Mouse (Mus musculus) liver, postnatal 0 days (tissue): ENCODE results near the gene Fut1. TPM values are rescaled to one million over a fixed set of nuclear protein-coding genes. Genes with fewer than 3 reads are reported as not detected.
A peak's percentile ranks its signal among the peaks of the same experiment; 100 is the strongest.

Experiments used
- ATAC-seq: fragments of 200-750 bp; cut with Nextera tagmentation; 2 replicates; pipeline ENCODE4 v1.8.0; 2017; ENCODE audit warnings: mild to moderate bottlenecking, moderate library complexity
- DNase-seq: peaks from one replicate; pipeline ENCODE4 v3.0.0-alpha.2; 2016
- H3K27ac ChIP-seq: fragments of 300-500 bp; sonication (generic); 2 replicates; pipeline ENCODE4 v1.5.1; 2014; ENCODE audit warnings: antibody characterized with exemption, moderate library complexity, mild to moderate bottlenecking, low read depth
- H3K27me3 ChIP-seq: fragments of 300-500 bp; sonication (generic); 2 replicates; pipeline ENCODE4 v1.6.1; 2014; ENCODE audit warnings: low read length, control low read depth, mixed read lengths; ENCODE audit not compliant: insufficient read depth
- H3K36me3 ChIP-seq: fragments of 300-500 bp; sonication (generic); replicated peaks from 2 replicates; pipeline ENCODE4 v1.6.1; 2014; ENCODE audit warnings: mild to moderate bottlenecking, control low read depth, low read length, moderate library complexity, mixed read lengths; ENCODE audit not compliant: insufficient read depth
- H3K4me1 ChIP-seq: fragments of 300-500 bp; sonication (generic); 2 replicates; pipeline ENCODE4 v1.6.1; 2014; ENCODE audit warnings: antibody characterized with exemption, mild to moderate bottlenecking, control low read depth; ENCODE audit not compliant: insufficient read depth
- H3K4me2 ChIP-seq: fragments of 300-500 bp; sonication (generic); 2 replicates; pipeline ENCODE4 v1.6.1; 2014; ENCODE audit warnings: low read depth, mild to moderate bottlenecking, low read length, moderate library complexity, mixed read lengths
- H3K4me3 ChIP-seq: fragments of 300-500 bp; sonication (generic); 2 replicates; pipeline ENCODE4 v1.5.1; 2014; ENCODE audit warnings: low read depth, low read length
- H3K9ac ChIP-seq: fragments of 300-500 bp; sonication (generic); replicated peaks from 2 replicates; pipeline ENCODE4 v1.6.1; 2014; ENCODE audit warnings: mild to moderate bottlenecking, moderate library complexity
- H3K9me3 ChIP-seq: fragments of 300-500 bp; sonication (generic); 2 replicates; pipeline ENCODE4 v1.6.1; 2016; ENCODE audit warnings: mild to moderate bottlenecking, control low read depth, low read length, mixed read lengths
- CTCF ChIP-seq: sonication (generic); IDR thresholded peaks from 2 replicates; pipeline ENCODE4 v1.5.1; 2016; ENCODE audit warnings: antibody characterized with exemption, low read depth
- EP300 ChIP-seq: IDR thresholded peaks from 2 replicates; pipeline ENCODE4 v1.6.1; 2016; ENCODE audit warnings: antibody characterized with exemption, low read depth, mild to moderate bottlenecking
- WGBS: fragments of 180-500 bp; shearing (Covaris S2); extraction: QIAGEN DNeasy Blood & Tissue Kit; methylation state at CpG from one replicate; pipeline ENCODE4 v1.1.7; 2014; ENCODE audit not compliant: insufficient replicate concordance; 5-methylcytosine and 5-hydroxymethylcytosine counted together
- polyA plus RNA-seq: library from polyadenylated mRNA; unstranded; fragments of >200 nt; fragmentation: Nextera tagmentation; extraction: Ambion mirVana; gene quantifications from 2 replicates; pipeline ENCODE4 v1.2.1, GENCODE M21; 2015

Gene Fut1
- polyA plus RNA-seq, 1 experiment from 2014 or later: 0.56 TPM

DNA sequence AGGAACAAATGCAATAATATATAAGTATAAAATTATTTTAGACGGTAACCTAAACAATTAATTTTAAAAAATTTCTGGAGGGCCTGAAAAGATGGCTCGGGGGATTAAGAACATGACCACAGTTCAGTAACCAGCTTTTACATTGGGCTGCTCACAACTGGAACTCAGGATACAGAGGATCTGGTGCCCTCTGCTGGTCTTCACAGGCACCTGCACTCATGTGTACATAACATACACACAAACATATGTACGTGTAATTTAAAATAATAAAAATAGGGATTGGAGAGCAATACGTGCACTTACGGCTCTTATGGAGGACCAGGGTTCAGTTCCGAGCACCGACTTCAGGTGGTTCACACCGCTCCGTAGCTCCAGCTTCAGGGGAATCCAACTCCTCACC is 51.8 kb downstream of the Fut1 start:
- DNase-seq: no peak
- Histone ChIP-seq H3K4me2 (no peak overlapping the region), H3K27me3 (no peaks in the 10 kb centered on the region), H3K4me1 (0 out of 2 replicates have a peak, but pooled peaks cover 3% of the 10 kb centered on the region), H3K27ac (no peak overlapping the region), H3K9ac (no peak overlapping the region), H3K36me3 (no peaks in the 10 kb centered on the region), H3K9me3 (no peaks in the 10 kb centered on the region), H3K4me3 (no peak overlapping the region)
- ATAC-seq: no peak
- TF ChIP-seq EP300 (no peak), CTCF (peak; percentile 48)
- 92% methylated on average over 9 of the region's 9 CpGs for WGBS

Other genes with a start within 250 kb of the Fut1 start
- gene Lin7b, start 246.7 kb upstream of the Fut1 start, polyA plus RNA-seq: not detected in 2 replicates
- gene Snrnp70, start 221.5 kb upstream of the Fut1 start, polyA plus RNA-seq: 53.7 and 57.2 TPM in 2 replicates
- gene Kcna7, start 211.6 kb upstream of the Fut1 start, polyA plus RNA-seq: 0.05 TPM in 1 of 2 replicates, not detected in the other
- gene Ntf5, start 203.6 kb upstream of the Fut1 start, polyA plus RNA-seq: 0.05 and 0.15 TPM in 2 replicates
- gene Lhb, start 196.5 kb upstream of the Fut1 start, polyA plus RNA-seq: not detected in 2 replicates
- gene Gys1, start 182.4 kb upstream of the Fut1 start, polyA plus RNA-seq: 3.3 TPM in 2 replicates
- 30.1 and 36.5 TPM in 2 replicates for gene Ruvbl2, start 179.2 kb upstream of the Fut1 start, polyA plus RNA-seq
- 5,147 and 5,518 TPM in 2 replicates for gene Ftl1, start 157.4 kb upstream of the Fut1 start, polyA plus RNA-seq
- 59.6 and 60.8 TPM in 2 replicates for gene Bax, start 150.4 kb upstream of the Fut1 start, polyA plus RNA-seq
- 0.22 and 0.30 TPM in 2 replicates for gene Tulp2, start 135.4 kb upstream of the Fut1 start, polyA plus RNA-seq
- 0.15 and 0.33 TPM in 2 replicates for gene Gm45808, start 130.5 kb upstream of the Fut1 start, polyA plus RNA-seq
- 8.4 and 9.5 TPM in 2 replicates for gene Dhdh, start 128.5 kb upstream of the Fut1 start, polyA plus RNA-seq
- gene Nucb1, start 106.9 kb upstream of the Fut1 start, polyA plus RNA-seq: 91.5 and 103 TPM in 2 replicates
- 104 and 113 TPM in 2 replicates for gene Ppp1r15a, start 91.0 kb upstream of the Fut1 start, polyA plus RNA-seq
- 0.51 and 0.91 TPM in 2 replicates for gene Plekha4, start 91.0 kb upstream of the Fut1 start, polyA plus RNA-seq
- gene Hsd17b14, start 62.4 kb upstream of the Fut1 start, polyA plus RNA-seq: 0.24 and 0.62 TPM in 2 replicates
- gene Bcat2, start 47.1 kb upstream of the Fut1 start, polyA plus RNA-seq: 32.3 and 38.9 TPM in 2 replicates
- 7.6 and 7.8 TPM in 2 replicates for gene Fgf21, start 1.8 kb upstream of the Fut1 start, polyA plus RNA-seq
- gene Izumo1, start 4.5 kb downstream of the Fut1 start, polyA plus RNA-seq: 0.09 TPM in 1 of 2 replicates, not detected in the other
- gene Rasip1, start 10.2 kb downstream of the Fut1 start, polyA plus RNA-seq: 3.4 and 3.6 TPM in 2 replicates
- 0.31 and 0.54 TPM in 2 replicates for gene Mamstr, start 22.7 kb downstream of the Fut1 start, polyA plus RNA-seq
- not detected in 2 replicates for gene Fut2, start 49.1 kb downstream of the Fut1 start, polyA plus RNA-seq
- 0.07 TPM in 1 of 2 replicates, not detected in the other for gene Ntn5, start 66.7 kb downstream of the Fut1 start, polyA plus RNA-seq
- gene Sec1, start 77.1 kb downstream of the Fut1 start, polyA plus RNA-seq: 0.04 TPM in 1 of 2 replicates, not detected in the other
- 0.14 and 0.15 TPM in 2 replicates for gene Car11, start 82.6 kb downstream of the Fut1 start, polyA plus RNA-seq
- gene Dbp, start 87.8 kb downstream of the Fut1 start, polyA plus RNA-seq: 3.6 and 5.2 TPM in 2 replicates
- gene Rpl18, start 98.2 kb downstream of the Fut1 start, polyA plus RNA-seq: 494 and 510 TPM in 2 replicates
- gene Sphk2, start 100.7 kb downstream of the Fut1 start, polyA plus RNA-seq: 15.5 and 17.3 TPM in 2 replicates
- gene Fam83e, start 103.9 kb downstream of the Fut1 start, polyA plus RNA-seq: 0.13 TPM in 1 of 2 replicates, not detected in the other
- gene Spaca4, start 108.5 kb downstream of the Fut1 start, polyA plus RNA-seq: not detected in 2 replicates
- gene Lmtk3, start 166.4 kb downstream of the Fut1 start, polyA plus RNA-seq: not detected in 2 replicates
- 0.26 and 0.38 TPM in 2 replicates for gene Sult2b1, start 167.4 kb downstream of the Fut1 start, polyA plus RNA-seq
- gene Cyth2, start 197.3 kb downstream of the Fut1 start, polyA plus RNA-seq: 21.4 and 24.2 TPM in 2 replicates
- 0.11 and 0.32 TPM in 2 replicates for gene Kcnj14, start 207.5 kb downstream of the Fut1 start, polyA plus RNA-seq
- 18.3 and 19.3 TPM in 2 replicates for gene Grwd1, start 213.7 kb downstream of the Fut1 start, polyA plus RNA-seq